Mouse (Mus musculus) embryo, embryonic 10 days (tissue): ENCODE results near the gene Hsf2.

Experiments
- DNase-seq: peaks from one replicate; pipeline ENCODE4 v3.0.0-alpha.2; 2015; ENCODE audit warnings: low spot score

The Hsf2 gene

DNA sequence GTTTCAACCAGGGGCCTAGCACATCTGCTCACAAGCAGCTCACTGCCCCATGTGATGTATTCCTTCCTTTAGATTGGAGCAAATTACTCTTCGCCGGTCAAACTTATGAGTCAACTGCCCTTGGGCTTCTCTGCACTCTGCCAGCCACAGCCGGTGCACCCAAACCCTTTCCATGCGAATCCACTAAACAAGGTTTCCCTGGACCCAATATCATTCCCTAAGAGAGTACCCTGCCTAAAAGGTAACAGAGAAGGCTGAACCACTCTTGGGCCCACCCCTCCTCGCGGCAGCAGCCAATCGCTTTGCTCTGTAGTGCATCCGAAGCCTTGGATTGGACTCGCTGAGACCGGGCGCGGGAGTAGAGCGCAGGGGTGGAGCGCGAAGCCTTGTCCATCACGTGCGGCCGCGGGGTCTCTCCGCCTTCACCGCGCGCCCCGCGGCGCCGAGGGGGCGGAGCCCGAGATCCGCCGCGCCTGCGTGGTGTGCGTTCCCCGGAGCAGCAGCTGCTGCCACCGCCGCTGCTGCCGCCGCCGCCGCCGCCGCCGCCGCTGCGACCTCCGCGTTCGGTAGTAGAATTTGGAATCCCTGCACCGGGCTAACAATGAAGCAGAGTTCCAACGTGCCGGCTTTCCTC is at the start of gene Hsf2:
Hsf2 (plus strand) TSS at position 478 of the 634 bp plus-strand sequence.
- peak; percentile 97 for DNase-seq

DNA sequence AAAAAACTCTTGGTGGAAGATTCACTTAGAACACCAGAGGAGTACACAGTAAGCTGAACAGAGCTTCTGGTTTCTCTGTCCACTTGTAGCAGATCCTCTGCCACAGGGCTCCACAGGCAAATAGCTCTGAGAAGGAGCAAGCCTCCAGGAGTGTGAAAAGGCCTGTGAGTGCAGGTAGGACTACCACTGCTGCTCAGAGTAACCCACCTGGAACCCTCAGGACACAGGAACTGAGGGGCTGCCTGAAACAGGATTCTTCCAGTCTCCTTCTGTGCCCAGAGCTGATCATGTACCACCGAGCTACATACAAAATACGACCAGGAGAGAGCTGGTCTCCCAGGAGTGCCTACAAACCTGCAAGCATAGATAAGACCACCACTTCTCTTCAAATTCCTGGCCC is 48.3 kb upstream of the Hsf2 start:
- DNase-seq, result no peak

GRCm38 (mm10) chr10:57441049-57441448 is 45.1 kb upstream of the Hsf2 start:
- DNase-seq, result no peak

DNA sequence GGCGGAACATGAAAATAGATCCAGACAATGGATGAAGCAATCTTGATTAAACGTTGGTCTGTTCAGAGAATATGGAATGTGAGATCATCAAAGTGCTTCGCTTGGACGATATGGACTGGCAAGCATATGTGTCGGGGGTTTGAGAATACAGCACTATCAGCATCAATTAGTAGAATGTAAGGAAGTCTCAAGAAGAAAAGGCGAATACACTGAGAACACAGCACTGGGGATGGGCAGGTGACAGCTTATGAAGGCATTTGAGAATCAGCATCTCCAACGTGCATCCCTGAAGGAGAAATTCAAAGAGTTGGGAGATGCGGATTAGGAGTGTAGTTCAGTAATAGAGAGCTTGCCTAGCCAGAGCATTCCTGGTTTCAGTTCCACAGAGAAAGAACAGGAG is 41.8 kb upstream of the Hsf2 start:
- DNase-seq, result no peak

- DNase-seq, result no peak
Observed at GRCm38 (mm10) chr10:57445655-57446054, 40.5 kb upstream of the Hsf2 start.

GRCm38 (mm10) chr10:57447657-57448050 is 38.5 kb upstream of the Hsf2 start:
- no peak for DNase-seq

- peak; percentile 79 for DNase-seq
Observed at GRCm38 (mm10) chr10:57448051-57448716, 38.0 kb upstream of the Hsf2 start.

DNA sequence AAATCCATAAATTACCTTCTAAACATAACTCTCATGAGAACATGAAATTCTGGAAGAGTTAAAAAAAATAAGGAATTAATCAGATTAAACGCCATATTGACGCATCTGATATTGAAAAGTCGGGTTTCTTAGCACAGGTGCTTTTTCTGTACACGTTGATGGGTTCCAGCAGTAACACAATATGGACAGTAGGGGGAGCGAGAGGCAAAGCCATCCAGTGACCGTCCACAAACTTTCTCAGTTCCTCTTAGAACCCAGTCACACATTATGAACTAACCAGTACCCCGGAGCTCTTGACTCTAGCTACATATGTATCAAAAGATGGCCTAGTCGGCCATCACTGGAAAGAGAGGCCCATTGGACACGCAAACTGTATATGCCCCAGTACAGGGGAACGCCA is 22.9 kb upstream of the Hsf2 start:
- DNase-seq, result peak; percentile 81

GRCm38 (mm10) chr10:57465768-57466167 is 20.4 kb upstream of the Hsf2 start:
- no peak for DNase-seq

- DNase-seq, result no peak
Observed at GRCm38 (mm10) chr10:57477121-57477843, 8.9 kb upstream of the Hsf2 start.

- DNase-seq, result no peak
Observed at GRCm38 (mm10) chr10:57481717-57482116, 4.5 kb upstream of the Hsf2 start.

DNA sequence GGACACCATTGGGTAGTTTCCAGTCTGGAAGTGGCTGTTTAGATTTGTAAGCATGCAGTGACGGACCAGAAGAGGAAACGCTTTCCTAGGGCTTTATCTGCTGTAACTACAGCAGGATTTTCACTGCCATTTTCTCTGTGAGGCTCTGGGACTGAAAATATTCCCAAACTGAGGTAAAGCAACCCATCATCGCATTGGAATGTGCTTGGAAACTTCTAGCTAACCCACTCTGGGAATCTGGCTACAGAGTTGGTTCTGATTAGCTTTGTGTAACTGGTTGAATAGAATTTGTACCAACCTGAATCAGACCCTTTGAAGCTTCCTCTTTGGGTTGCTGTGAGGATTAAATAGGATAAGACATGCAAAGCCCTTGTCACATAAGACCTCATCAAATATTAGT is 1.4 kb upstream of the Hsf2 start:
- DNase-seq, result no peak

DNA sequence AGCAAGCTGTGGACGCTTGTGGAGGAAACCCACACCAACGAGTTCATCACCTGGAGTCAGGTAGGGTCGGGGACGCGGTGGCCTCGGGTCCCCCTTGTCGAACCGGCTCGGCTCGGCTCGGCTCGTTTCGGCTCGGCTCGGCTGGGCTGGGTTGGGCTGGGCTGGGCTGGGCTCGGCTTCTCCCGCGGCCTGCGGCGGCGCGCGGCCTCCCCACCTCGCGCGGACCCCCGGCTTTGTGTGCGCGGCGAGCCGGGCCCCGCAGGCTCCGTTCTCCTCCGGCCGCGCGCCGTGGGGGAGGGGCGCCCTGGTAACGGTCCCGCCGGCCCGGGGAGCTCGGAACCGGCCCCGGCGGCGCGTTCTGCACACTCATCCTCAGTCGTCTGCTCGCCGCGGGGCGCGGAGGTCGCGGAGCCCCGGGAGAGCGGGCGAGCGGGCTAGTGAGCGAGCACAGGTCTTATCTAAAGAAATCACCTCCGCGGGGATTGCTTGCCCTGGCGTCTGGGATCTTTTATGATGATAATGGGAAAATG is 422 bp downstream of the Hsf2 start:
- no peak for DNase-seq

- peak; percentile 69 for DNase-seq
Observed at GRCm38 (mm10) chr10:57487201-57487600, 1.0 kb downstream of the Hsf2 start.

DNA sequence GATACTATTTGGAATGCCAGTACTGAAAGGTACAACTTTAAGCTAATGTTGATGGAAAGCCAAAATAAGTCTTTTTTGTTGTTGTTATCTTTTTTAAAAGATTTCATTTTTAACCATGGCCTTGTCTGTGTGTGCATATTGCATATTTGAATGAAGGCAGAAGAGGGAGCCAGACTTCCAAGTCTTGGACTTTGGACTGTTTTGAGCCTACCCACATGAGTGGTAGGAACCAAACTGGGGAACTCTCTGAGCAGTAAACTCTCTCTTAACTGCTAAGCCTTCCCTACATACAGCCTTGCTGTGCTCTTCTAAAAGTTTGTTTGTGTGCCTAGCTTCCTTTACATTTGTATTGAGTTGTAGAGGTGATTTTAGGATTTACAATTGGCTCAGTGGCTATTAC is 2.4 kb downstream of the Hsf2 start:
- no peak for DNase-seq

DNA sequence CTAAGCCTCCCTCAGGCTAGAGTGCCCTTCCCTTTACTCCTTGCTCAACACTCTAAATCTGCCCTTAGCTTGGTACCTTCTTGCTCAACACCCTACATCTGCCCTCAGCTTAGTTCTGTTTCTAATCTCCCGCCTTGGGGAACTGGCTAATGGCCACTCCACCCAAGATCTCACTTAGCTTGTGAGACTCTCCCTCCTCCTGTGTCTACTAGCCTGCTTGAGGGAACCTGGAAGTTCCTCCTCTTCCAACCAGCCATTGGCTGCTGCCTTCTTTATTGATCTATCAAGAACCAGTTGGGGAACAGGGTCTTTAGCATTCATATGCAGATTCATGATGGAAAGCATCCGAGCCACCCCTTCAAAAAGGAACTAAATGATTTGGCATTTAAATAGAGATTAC is 5.9 kb downstream of the Hsf2 start:
- DNase-seq, result no peak

DNA sequence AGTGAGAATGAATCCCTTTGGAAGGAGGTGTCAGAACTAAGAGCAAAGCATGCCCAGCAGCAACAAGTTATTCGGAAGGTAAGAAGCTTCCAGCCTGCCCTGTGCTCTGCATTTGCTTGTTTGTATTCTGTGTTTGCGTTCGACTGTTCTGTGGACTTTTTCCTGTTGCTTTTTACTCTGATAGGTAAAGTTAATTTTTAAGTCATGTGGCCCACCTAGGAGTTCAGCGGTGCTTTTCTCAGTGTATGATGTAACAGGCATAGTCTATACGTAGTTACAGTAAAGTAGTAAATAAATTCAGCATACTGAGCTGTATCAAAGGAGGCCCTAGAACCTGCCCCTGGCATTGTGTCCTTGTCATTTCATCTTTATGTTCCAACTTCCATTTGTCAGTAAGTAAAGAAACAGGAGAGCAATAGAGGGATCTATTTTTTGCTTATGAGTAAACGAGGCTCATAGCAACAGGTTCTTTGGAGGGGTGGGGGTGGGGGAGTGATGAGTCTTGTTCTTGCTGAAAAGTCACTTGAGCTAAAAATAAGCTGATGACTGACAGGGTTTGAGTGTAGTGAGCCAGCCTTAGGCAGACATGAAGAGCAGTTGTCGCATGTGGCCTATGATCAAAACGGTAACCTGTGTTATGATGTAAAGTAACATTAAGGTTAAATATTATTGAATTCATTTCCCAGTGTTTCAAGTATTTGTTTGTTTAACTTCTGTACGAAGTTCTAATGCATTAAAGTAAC is 13.4 kb downstream of the Hsf2 start:
- no peak for DNase-seq

DNA sequence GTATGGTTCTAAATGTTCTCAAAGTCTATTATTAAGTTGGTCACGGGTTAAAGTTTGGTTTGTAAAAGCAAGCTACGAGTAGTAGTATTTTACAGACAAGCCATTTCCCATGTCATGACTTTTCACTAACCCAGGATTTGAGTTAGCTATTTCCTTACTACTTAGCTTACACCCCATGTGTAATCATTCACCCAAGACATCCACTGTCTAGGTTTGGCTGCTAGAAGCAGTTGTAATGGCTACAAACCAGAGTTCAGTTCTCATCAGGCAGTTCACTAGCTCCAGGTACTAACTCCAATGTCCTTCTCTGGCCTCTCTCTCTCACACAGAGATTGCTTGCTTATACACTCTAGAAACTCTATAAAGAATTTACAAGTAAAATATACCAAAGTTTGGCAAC is 28.4 kb downstream of the Hsf2 start:
- no peak for DNase-seq

- no peak for DNase-seq
Observed at GRCm38 (mm10) chr10:57515278-57515677, 29.1 kb downstream of the Hsf2 start.

DNA sequence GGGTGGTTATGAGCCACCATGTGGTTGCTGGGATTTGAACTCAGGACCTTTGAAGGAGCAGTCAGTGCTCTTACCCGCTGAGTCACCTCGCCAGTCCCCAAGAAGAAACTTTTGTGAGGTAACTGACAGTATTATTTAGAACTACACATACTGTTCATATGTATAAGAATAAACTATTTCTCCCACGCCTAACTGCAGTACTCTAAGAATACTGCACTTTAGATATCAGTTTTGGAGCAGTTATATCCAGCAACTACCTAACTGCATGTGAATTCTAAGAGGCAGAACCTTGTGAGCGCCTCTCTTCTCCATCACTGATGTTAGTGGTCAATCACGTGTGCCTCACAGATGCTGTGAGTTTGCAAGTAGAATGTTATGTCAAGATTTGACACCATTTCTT is 40.3 kb downstream of the Hsf2 start:
- no peak for DNase-seq

DNA sequence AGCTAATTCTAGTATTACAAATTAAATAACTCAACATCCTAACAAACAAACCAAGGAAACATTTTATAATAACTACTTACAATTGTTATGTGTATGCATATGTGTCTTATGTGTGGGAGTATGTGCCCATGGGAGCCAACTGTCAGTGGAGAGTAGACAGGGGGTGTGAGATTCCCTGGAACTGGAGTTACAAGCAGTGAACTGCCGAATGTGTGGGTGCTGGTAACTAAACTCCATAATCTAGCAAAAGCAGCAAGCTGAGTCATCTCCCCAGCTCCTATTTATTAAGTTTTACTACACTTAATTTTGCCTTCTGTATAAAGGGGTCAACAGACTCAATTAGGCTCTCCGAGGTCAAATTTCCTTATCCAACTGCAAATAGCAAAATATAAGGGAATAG is 44.9 kb downstream of the Hsf2 start:
- DNase-seq, result no peak

DNA sequence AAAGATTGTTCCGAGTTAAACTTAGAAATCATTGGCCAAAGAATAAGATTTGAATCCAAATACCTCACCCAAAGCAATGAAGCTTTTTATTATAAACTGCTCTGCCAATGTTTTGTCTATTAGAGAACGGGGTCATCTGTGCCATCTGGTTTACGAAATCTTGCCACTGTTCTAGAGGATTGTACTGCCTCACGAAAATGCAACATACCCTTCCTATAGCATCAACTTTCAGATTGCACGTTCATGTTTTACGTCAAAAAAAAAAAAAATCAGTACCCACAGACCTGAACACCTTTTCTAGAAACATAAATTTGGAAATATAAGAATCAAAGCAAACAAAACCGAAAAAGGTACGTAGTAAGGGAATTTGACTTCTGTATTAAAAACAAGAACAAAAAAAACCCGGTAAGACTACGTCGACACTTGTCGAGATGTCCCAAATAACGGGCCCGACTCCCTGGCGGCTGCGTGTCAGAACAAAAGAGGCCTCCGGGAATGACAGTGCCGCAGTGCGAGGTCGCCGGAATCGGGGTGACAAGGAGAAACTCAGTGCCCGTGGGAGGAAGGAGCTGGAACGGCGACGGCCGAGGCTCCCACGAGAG is 45.5 kb downstream of the Hsf2 start:
- peak; percentile 10 for DNase-seq
